Mouse (Mus musculus): ENCODE measurements around the gene Dmrtc1c2. TPM values are rescaled to one million over a fixed set of nuclear protein-coding genes. Genes with fewer than 3 reads are reported as not detected.

The Dmrtc1c2 gene
- polyA plus RNA-seq (2012; ENCODE audit: low replicate concordance), result not detected in 2 replicates

GRCm38 (mm10) chrX:102854516-102854915 is at the start of gene Dmrtc1c2:
Gene Dmrtc1c2 (minus strand): TSS chrX:102854616.

GRCm38 (mm10) chrX:102867871-102868270 is 13.5 kb upstream of the Dmrtc1c2 start, which contains the start of gene 1700031F05Rik:
Gene 1700031F05Rik (minus strand): TSS chrX:102867971.

GRCm38 (mm10) chrX:102802663-102803062 is 51.8 kb downstream of the Dmrtc1c2 start, which contains the start of gene Dmrtc1c1:
Gene Dmrtc1c1 (plus strand): TSS chrX:102802963.

Other genes starting within 250 kb of the Dmrtc1c2 start
- 1.4 and 3.0 TPM in 2 replicates for gene Phka1, start 210.4 kb downstream of the Dmrtc1c2 start, polyA plus RNA-seq (2012; ENCODE audit: low replicate concordance)
- gene Gm3880, start 167.6 kb downstream of the Dmrtc1c2 start, polyA plus RNA-seq (2012; ENCODE audit: low replicate concordance), result not detected in 2 replicates
- not detected in 2 replicates for gene Gm9112, start 147.0 kb downstream of the Dmrtc1c2 start, polyA plus RNA-seq (2012; ENCODE audit: low replicate concordance)
- not detected in 2 replicates for gene Dmrtc1b, start 146.8 kb downstream of the Dmrtc1c2 start, polyA plus RNA-seq (2012; ENCODE audit: low replicate concordance)
- not detected in 2 replicates for gene Dmrtc1c1, start 51.7 kb downstream of the Dmrtc1c2 start, polyA plus RNA-seq (2012; ENCODE audit: low replicate concordance)
- gene 1700031F05Rik, start 13.4 kb upstream of the Dmrtc1c2 start, polyA plus RNA-seq (2012; ENCODE audit: low replicate concordance), result not detected in 2 replicates
- gene Dmrtc1a, start 54.1 kb upstream of the Dmrtc1c2 start, polyA plus RNA-seq (2012; ENCODE audit: low replicate concordance), result not detected in 2 replicates
- gene 1700011M02Rik, start 54.3 kb upstream of the Dmrtc1c2 start, polyA plus RNA-seq (2012; ENCODE audit: low replicate concordance), result not detected in 2 replicates
- not detected in 2 replicates for gene 1700018G05Rik, start 73.8 kb upstream of the Dmrtc1c2 start, polyA plus RNA-seq (2012; ENCODE audit: low replicate concordance)

All from hematopoietic multipotent progenitor cell, adult 10-12 weeks (in vitro differentiated cells).